Mouse (Mus musculus) liver, adult 2 months (tissue): ENCODE data around the gene Cenpi. TPM values are rescaled to one million over a fixed set of nuclear protein-coding genes. Genes with fewer than 3 reads are reported as not detected.
A peak's percentile ranks its signal among the peaks of the same experiment; 100 is the strongest.

Experiments
- DNase-seq: peaks from one replicate; pipeline ENCODE4 v3.0.0-alpha.2; 2011; ENCODE audit warnings: low read depth, low spot score; ENCODE audit errors: extremely low read depth
- H3K27ac ChIP-seq: fragments of 200-500 bp; replicated peaks from 2 replicates; pipeline ENCODE4 v1.5.1; 2012; ENCODE audit warnings: low read depth, mild to moderate bottlenecking, control low read depth, inconsistent platforms, low read length; ENCODE audit not compliant: insufficient read depth
- H3K27me3 ChIP-seq: fragments of 200-500 bp; 2 replicates; pipeline ENCODE4 v1.6.1; 2012; ENCODE audit warnings: mild to moderate bottlenecking, moderate library complexity, low read length, inconsistent platforms; ENCODE audit not compliant: control insufficient read depth, insufficient read depth
- H3K36me3 ChIP-seq: fragments of 200-500 bp; 2 replicates; pipeline ENCODE4 v1.6.1; 2012; ENCODE audit warnings: low read length, inconsistent platforms; ENCODE audit not compliant: control insufficient read depth, insufficient read depth
- H3K4me1 ChIP-seq: fragments of 200-500 bp; 2 replicates; pipeline ENCODE4 v1.6.1; 2011; ENCODE audit warnings: low read length; ENCODE audit not compliant: control insufficient read depth, insufficient read depth
- H3K4me3 ChIP-seq: fragments of 200-500 bp; 2 replicates; pipeline ENCODE4 v1.5.1; 2011; ENCODE audit warnings: low read depth, mild to moderate bottlenecking, control low read depth, low read length, moderate library complexity; ENCODE audit not compliant: insufficient read depth
- H3K79me2 ChIP-seq: fragments of 200-500 bp; 2 replicates; pipeline ENCODE4 v1.6.1; 2012; ENCODE audit warnings: inconsistent platforms, mild to moderate bottlenecking, low read length, moderate library complexity; ENCODE audit not compliant: control insufficient read depth, insufficient read depth
- H3K9ac ChIP-seq: fragments of 200-500 bp; 2 replicates; pipeline ENCODE4 v1.6.1; 2012; ENCODE audit warnings: low read depth, mild to moderate bottlenecking, control low read depth, inconsistent platforms, low read length
- CTCF ChIP-seq: fragments of 200-500 bp; IDR thresholded peaks from 2 replicates; pipeline ENCODE4 v1.5.1; 2011; ENCODE audit warnings: low read depth, low read length, control low read depth
- POLR2A ChIP-seq: fragments of 200-500 bp; IDR thresholded peaks from 2 replicates; pipeline ENCODE4 v1.6.1; 2011; ENCODE audit warnings: low read length, control low read depth; ENCODE audit not compliant: insufficient read depth; ENCODE audit errors: extremely low read depth
- WGBS: fragments of 180-500 bp; shearing (Covaris S2); methylation state at CpG from one replicate; pipeline ENCODE4 v1.1.7; 2018; 5-methylcytosine and 5-hydroxymethylcytosine counted together
- polyA plus RNA-seq: library from polyadenylated mRNA; depleted of rRNA; stranded (reverse); fragments of >200 nt; gene quantifications from 2 replicates; pipeline ENCODE4 v1.2.3, GENCODE M21; 2012
- total RNA-seq: library from RNA; depleted of rRNA; stranded (reverse); fragments of >200 nt; gene quantifications from 2 replicates; pipeline ENCODE4 v1.2.3, GENCODE M21; 2014

The Cenpi gene
- total and polyA plus RNA-seq, 2 experiments, result 0.18 TPM; not detected in 1

DNA sequence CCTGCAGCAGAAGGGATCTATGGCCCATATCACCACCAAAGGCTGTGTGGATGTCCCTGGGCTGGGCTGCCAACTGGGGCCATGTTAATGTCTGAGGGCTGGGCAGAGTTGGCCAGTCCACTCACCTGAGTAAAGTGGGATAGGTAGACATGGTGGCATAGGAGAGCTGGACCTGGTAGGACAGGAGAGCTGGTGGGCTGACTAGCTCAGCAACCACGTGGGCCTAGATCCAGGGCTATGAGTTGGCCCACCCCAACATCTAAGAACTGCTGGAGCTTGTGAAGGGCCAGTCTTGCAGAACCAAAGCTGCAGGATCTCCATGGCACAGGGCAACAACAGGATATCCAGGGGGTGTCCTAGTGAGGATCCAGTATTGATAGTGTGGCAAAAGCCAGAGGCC is 57.5 kb downstream of the Cenpi start:
- Histone ChIP-seq H3K79me2 (no peaks in the 10 kb centered on the region), H3K27me3 (no peaks in the 10 kb centered on the region), H3K4me1 (no peaks in the 10 kb centered on the region), H3K36me3 (no peaks in the 10 kb centered on the region), H3K9ac (no peak overlapping the region), H3K4me3 (no peak overlapping the region), H3K27ac (no peak overlapping the region)
- DNase-seq, result no peak
- 93% methylated on average over 1 of the region's 1 CpGs for WGBS
- TF ChIP-seq POLR2A, result no peak
- no peak for TF ChIP-seq CTCF

GRCm38 (mm10) chrX:134366547-134366946 is 58.7 kb downstream of the Cenpi start:
- Histone ChIP-seq H3K36me3 (no peaks in the 10 kb centered on the region), H3K27me3 (no peaks in the 10 kb centered on the region), H3K4me1 (no peaks in the 10 kb centered on the region), H3K9ac (no peak overlapping the region), H3K4me3 (no peak overlapping the region), H3K79me2 (no peaks in the 10 kb centered on the region), H3K27ac (no peak overlapping the region)
- DNase-seq, result no peak
- TF ChIP-seq CTCF (no peak), POLR2A (no peak)
- WGBS, result 92% methylated on average over 3 of the region's 3 CpGs

DNA sequence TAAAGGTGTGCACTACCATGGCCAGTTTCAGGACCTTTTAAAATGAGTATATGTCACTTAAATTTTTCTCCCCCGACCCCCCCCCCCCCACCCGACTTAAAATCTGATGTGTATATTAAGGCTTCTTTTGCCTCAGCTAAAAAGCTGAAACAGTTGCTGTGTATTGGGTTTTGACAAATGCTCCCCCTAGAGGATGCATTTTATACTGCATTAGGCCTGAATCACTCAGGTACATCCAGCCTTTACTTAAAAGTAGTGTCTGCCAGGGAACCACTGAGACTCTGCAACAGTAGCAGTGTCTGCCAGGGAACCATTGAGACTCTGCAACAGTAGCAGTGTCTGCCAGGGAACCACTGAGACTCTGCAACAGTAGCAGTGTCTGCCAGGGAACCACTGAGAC is 63.4 kb downstream of the Cenpi start:
- DNase-seq, result peak; percentile 9
- TF ChIP-seq POLR2A (no peak), CTCF (no peak)

DNA sequence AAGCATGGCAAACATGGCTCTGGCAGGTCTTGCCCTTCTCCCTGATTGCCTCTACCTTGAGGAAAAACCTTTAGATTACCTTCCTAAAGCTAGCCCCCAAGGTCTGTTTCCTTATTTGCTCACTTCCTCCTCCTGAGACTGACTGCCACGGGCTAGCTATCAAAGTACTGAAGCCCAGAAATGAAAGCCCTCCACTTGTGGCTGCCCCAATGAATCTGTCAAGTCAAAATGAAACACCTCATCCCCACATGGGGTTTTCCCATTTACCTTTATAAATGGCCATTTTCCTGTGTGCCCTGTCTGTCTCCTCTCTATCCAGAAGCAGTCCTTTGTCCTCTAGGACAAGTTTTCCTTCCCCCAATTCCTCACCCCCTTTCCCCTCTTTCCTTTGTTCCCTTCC is 66.3 kb downstream of the Cenpi start:
- no peak for DNase-seq
- Histone ChIP-seq H3K4me1 (no peaks in the 10 kb centered on the region), H3K36me3 (no peaks in the 10 kb centered on the region), H3K27ac (no peak overlapping the region), H3K9ac (no peak overlapping the region), H3K27me3 (no peaks in the 10 kb centered on the region), H3K4me3 (no peak overlapping the region), H3K79me2 (no peaks in the 10 kb centered on the region)
- no peak for TF ChIP-seq POLR2A
- no peak for TF ChIP-seq CTCF
- WGBS, result 50% methylated on average over 1 of the region's 1 CpGs

More for the DNA sequence above, 63.4 kb downstream of the Cenpi start:
- Histone ChIP-seq H3K27me3 (no peaks in the 10 kb centered on the region), H3K27ac (no peak overlapping the region), H3K79me2 (no peaks in the 10 kb centered on the region), H3K4me1 (no peaks in the 10 kb centered on the region), H3K4me3 (no peak overlapping the region), H3K36me3 (no peaks in the 10 kb centered on the region), H3K9ac (no peak overlapping the region)
- 0% methylated on average over 2 of the region's 2 CpGs for WGBS

GRCm38 (mm10) chrX:134384896-134385295 is 77.0 kb downstream of the Cenpi start:
- Histone ChIP-seq H3K79me2 (no peaks in the 10 kb centered on the region), H3K27ac (no peak overlapping the region), H3K9ac (no peak overlapping the region), H3K4me3 (no peak overlapping the region), H3K4me1 (no peaks in the 10 kb centered on the region), H3K27me3 (no peaks in the 10 kb centered on the region), H3K36me3 (no peaks in the 10 kb centered on the region)
- 36% methylated on average over 6 of the region's 6 CpGs for WGBS
- DNase-seq, result no peak
- TF ChIP-seq POLR2A (no peak), CTCF (no peak)

GRCm38 (mm10) chrX:134398972-134399371 is 91.1 kb downstream of the Cenpi start:
- TF ChIP-seq POLR2A (no peak), CTCF (no peak)
- WGBS, result 69% methylated on average over 2 of the region's 2 CpGs
- Histone ChIP-seq H3K36me3 (no peaks in the 10 kb centered on the region), H3K79me2 (no peaks in the 10 kb centered on the region), H3K27ac (no peak overlapping the region), H3K27me3 (no peaks in the 10 kb centered on the region), H3K4me3 (no peak overlapping the region), H3K9ac (no peak overlapping the region), H3K4me1 (no peaks in the 10 kb centered on the region)
- DNase-seq, result no peak
